Mouse (Mus musculus): ENCODE measurements around the gene Yy1.
"Not testable (repeated sequence)": the region's sequence is repeated elsewhere in the genome, so short reads cannot be mapped to it uniquely, and the experiment has no call there.

Yy1 gene

DNA sequence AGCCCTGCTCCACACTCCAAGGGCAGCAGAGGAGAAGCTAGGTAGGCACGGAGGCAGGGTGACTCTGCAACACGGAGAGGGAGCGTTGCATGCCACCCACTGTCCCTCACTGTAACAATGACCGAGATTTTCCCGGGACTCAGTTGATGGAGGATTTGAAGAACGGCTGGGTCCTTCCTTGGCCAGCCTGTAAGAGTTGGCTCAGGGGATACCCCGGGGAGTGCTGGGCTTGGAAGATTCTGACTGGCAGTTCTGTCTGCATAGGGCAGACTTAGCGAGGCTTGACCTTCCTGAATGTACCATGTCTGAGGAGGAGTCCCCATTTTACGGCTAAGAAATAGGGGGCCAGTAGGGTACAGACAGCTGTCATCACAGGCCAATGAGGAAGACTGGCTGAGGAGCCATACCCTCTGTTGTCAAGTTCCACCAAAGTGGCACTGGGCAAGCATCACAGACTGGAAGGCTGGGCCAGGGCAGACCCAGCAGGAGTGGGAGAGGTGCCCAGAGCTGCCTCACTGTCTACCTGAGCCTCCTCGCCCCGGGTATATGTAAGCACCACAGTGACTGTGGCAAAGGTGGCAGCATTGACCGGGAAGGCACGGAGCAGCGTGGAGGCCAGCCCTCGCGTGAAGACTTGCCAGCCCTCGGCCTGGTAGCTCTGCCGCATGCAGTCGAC lies 33.6 kb downstream of the Yy1 start:
- no peak for DNase-seq (ENCODE audit: low spot score)

DNA sequence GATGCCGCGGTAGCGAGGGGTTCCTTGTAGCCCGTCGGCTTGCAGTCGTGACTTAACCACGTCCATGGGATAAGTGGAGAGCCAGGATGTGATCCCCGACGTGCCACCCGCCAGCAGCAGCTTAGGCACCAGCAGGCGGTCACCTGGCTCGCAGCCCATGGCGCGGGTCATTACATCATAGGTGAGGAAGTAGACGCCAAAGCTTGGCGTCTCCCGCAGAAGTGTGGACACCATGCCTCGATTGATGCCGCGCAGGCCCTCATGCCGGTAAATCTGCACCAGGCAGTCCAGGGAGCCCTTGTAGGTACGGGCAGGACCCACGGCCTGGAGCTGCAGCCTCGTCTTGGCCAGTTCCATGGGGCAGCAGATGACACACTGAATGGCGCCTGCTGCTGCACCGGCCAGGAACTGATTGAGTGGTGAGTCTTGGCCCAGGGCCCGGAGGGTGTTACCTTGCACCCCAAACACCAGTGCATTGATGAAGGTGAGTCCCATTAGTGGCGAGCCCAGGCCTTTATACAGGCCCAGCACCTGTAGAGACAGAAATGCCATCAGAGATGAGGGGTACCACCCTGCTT lies 34.3 kb downstream of the Yy1 start:
- no peak for DNase-seq (ENCODE audit: low spot score)

DNA sequence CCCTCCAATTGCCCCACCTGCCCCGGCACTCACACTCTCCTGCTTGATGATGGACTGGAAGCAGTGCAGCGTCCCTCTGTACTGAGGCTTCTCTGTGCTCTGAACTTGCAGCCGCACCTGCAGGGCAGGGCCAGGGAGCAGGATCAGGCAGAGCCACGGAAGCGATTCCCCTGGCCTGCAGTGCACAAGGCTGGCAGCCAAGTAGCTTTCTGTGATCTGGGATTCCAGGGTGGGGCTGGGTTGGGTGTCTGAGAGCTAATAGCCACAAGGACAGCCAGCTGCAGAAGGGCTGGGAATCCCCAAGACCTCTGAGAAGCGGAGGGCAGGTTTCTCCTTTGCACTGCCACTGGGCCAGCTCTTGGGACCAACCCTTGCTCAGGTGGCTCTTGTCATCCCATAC lies 34.9 kb downstream of the Yy1 start:
- no peak for DNase-seq (ENCODE audit: low spot score)

DNA sequence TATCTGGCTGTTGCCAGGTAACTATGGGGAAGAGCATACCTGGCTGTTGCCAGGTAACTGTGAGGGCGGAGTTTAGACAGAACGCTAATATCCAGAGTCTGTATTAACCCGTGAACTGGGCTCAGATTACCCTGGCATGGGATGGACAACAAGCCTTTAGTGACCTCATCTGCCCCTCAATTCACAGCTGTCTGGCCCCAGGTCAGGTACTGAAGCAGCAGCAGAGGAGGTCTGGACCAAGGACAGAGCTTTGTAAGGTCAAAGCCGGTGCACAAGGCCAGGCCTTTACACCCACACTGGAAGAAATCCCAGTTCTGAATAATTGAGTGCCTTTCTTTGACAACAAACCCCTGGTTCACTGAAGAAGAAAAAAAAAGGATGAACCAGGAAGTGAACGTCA lies 36.9 kb downstream of the Yy1 start:
- no peak for DNase-seq (ENCODE audit: low spot score)

DNA sequence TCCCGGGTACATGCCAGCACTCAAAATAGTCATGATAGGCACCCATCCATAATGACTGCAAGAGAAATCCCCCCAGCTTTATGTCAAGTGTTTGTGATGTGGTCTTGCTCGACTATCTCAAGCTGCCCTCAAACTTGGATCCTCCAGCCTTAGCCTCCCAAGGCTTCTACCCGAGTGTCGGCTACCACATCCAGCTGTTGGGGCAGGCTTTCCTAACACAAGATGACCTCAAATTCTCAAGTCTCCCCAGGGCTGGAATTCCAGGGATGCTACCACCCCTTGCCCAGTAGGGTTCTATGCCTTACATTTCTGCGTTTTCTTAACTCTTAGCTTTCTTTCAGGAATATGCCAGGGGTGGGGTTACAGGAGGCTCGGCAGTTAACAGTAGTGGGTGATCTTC lies 37.6 kb downstream of the Yy1 start:
- no peak for DNase-seq (ENCODE audit: low spot score)

DNA sequence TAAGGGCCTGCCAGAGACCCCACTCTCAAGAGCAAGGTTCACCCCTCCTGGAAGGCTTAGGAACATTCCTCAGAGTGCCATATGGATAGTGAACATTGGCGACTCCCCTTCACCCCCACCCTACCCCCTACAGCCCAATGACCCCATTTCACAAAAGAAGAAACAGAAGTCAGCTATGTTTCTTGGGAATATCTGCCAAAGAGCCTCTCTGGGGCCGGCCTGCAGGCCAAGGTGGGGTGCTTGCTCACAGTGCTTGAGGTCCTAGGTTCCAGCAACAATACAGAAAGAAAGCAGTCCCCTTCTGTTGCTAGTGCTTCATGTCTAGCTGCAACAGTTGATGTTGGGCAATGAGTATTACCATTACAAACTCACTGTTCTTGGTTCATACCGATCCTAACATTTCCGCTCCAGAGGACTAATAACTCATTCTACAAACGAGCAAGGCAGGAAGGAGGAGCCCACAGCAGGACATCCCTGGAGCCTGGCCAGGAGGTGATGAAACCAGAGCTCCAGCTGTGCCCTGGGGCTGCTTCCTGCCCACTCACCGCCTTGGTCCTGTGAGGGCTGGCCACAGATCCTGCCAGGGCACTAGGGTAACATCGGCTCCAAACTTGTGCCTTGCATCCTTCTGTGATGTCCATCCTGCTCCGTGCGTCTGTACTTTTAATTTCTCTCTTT lies 39.3 kb downstream of the Yy1 start:
- no peak for DNase-seq (ENCODE audit: low spot score)

DNA sequence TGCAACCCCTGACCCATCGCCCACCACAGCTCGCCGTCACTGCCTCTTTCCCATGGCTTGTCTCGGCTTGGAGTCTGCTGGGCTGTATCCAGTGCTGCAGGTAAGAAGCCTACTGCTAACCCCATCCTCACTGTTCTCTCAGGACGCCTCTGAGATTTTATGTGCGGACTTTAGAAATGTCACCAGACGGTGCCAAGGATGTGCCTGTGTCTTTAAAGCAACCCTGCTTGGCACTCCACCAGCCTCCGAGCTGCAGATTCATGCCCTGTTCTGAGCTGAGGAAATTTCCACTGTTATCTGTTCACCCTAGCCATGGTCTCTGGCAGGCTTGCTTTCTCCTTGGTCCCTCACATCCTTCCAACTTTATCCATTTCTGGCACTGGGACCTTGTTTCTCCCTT lies 40.1 kb downstream of the Yy1 start:
- DNase-seq (ENCODE audit: low spot score), result no peak

DNA sequence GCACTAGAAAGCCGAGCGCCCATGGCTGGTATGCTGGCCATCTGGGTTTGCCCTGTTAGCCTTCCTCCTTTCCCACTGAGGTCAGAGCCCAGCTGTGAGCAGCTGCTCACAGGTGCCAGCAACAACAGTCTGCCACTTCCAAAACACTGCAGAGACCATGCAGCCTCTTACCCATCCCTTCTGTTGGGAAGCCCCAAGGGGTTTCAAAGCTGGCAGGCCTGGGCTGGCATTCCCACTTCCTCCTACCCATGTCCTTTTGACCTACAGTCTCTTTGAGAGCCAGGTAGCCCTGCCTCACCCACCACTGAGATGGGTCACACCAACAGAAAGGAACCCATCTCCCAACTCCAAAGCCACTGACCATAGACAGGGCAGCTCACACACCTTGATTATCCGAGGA lies 40.6 kb downstream of the Yy1 start:
- DNase-seq (ENCODE audit: low spot score), result no peak

DNA sequence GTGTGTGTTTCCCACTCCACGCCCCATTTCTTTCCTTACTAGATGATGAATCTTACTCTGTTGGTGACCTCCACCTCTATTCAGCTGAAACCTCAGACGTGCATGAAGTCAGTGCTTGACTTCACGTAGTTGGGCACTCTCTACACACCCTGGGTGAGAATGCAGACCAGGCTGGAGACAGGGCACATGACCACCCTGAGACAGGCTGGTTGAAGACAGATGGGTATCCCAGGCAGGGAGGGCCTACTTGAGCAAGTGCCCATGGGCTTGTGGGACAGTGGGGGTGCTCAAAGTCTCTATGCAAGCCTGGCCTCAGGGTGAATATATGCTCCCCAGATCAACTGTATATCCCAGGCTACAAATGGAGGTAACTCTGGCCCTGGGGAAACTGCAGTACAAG lies 41.6 kb downstream of the Yy1 start:
- no peak for DNase-seq (ENCODE audit: low spot score)

DNA sequence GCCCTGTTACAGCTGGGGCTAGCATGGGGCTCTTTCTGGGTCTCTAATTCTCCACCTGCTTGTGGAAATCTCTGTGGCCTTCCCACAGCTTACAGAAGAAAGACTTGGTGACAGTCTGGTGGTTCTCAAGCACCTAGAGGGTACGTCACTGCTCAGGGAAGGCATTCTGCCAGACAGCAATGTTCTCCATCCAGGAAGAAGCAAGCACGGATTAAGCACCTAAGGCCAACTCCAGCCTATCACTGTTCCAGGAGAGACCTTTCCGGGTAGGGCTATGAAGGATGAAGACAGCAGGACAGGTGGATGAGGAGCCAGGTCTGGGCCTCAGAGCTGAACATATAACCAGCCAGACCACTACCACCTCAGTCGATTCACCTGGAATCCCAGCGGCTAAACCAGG lies 42.0 kb downstream of the Yy1 start:
- DNase-seq (ENCODE audit: low spot score), result no peak

DNA sequence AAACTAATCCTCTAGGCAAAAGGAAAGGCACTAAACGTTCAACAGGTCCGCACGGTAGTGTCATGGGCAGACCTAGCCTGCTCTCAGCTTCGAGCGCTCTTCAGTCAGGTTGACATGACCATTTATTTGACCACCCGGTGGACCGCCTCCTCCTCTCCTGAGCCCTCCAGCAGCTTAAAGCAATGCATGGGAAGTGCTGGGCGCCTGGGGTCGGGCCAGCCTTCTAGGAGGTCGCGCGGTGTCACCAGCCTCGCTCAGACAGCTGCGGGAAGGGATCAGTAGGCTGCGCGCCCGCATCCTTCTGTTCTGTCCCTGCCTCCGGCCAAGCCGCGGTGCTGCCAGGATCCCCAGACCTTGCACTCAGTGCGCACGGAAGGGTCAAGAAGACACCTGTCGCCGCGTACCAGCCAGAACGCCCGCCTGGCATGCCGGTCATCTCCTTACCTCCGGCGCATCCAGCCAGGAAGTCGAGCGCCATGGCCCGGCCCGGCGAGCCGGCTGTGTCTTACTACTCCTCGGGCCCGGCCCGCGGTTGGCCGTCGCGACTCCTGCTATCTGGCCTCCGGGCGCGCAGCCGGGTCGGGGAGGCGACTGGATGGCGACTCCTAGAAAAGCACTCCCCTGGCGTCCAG lies 42.6 kb downstream of the Yy1 start:
- DNase-seq (ENCODE audit: low spot score), result no peak

DNA sequence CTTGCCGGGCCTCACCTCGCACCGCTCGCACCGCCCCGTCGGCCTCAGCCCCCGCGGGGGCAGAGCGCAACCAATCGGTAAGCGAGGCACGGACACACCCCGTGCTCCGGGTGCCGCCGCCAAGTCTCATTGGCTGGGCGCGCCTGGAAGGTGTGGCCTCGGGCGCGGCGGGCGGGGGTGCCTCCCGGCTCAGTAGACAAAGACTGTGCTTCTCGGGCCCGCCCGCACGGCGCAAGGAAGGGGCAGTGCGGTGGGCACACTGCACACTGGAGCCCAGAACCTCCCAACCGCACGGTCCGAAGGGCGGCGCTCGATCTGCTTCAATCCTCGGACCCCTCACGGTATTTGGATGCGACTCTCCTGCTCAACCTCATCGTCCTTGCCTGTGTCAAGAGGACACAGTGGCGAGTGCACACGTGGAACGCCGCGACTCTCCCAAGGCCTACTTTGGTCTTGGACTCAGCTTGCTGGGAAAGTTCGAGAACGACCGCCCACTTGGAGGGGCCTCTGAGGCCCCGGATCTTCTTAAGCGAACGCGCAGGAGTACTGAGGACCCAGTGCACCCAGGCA lies 43.2 kb downstream of the Yy1 start, which contains the start of the genes Slc25a29 and Slc25a47:
Gene Slc25a29 (minus strand): TSS at position 44 of the 570 bp plus-strand sequence.
Gene Slc25a47 (plus strand): TSS at position 207 of the 570 bp plus-strand sequence.
- peak; percentile 90 for DNase-seq (ENCODE audit: low spot score)

DNA sequence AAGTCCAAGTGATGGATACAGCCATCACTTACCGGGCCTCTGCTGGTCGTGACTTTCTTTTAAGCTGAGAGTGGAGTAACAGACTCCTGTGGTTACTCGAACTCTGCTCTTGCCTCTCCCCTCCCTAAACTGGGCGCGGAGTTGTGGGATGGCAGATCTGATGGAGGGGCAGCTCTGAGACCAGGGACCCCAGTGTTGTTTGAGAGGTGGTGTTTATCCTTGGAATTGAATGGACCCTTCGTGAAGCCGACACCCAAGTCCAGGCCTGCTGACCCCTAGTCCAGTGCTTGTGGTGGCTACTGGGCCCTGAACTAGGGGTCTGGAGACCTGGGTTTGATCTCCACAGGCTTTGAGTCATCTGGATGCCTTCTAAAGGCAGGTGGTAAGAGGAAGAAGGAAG lies 43.9 kb downstream of the Yy1 start:
- DNase-seq (ENCODE audit: low spot score), result no peak

DNA sequence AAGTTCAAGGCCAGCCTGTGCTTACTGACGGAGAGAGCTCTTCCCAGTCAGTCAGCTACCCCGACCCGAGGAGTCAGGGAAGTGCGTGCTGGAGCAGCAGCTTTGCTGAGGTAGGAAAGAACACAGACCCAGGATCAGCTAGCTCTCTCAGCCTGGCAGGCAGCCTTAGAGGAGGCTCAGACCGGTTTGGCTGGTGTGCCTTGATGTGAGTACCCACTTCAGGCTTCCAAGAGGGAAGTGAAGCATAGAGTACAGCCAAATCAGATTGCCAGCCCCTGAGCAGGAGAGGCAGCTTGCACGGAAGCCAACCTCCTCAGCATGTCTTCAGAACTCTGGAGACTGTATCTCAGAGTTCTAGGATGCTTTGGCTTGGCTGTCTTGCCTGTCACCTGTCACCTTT lies 48.4 kb downstream of the Yy1 start:
- DNase-seq (ENCODE audit: low spot score), result no peak

DNA sequence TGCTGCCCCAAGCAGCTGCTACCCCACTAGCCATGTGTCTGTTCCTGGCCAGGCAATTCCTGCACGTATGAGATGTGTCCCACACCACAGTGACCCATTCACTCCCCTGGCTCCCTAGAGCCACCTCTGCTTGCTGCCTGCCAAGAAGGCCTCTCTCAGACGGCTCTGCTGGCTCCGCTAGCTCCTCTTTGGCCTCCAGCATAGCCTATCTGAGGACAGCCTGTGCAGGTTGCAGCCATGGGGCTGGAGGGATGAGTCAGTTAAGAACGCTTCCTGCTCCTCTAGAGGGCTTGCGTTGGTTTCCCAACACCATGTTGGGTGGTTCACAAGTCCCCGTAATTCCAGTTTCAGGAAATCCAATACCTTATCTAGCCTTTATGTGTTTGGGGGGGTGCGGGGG lies 49.9 kb downstream of the Yy1 start:
- DNase-seq (ENCODE audit: low spot score), result no peak

DNA sequence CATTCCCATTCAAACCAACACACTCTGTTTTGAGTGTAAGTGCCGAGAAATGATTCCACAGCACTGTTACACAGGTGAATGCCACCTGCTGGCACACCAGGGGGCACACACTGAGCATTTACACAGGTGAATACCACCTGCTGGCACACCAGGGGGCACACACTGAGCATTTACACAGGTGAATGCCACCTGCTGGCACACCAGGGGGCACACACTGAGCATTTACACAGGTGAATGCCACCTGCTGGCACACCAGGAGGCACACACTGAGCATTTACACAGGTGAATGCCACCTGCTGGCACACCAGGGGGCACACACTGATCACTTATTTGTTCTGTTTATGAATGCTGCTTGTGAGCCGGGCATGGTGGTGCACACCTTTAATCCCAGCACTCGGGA lies 55.3 kb downstream of the Yy1 start:
- not testable (repeated sequence) for DNase-seq (ENCODE audit: low spot score)

DNA sequence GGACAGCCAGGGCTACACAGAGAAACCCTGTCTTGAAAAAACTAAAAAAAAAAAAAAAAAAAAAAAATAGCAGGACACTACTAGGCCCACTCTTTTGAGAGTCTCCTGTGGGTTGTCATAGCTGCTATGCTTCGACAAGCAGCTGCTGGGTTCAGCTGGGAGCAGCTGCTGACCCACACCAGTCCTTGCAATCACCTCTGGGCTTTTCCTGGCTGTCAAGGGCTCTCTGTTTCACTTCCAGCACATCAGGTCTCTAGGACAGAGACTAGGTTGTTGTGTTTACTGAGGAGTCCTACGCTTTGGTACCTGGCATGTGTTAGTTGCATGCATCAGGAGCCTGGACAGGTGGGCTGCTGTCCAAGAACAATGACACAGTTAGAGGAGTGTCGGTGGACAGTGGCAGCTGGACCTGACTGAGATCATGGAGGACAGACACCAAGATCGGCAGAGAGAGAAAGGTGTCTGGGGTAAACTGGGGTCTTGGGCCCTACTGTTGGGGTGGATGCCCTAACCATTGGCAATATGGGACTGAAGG lies 56.8 kb downstream of the Yy1 start:
- DNase-seq (ENCODE audit: low spot score), result no peak

DNA sequence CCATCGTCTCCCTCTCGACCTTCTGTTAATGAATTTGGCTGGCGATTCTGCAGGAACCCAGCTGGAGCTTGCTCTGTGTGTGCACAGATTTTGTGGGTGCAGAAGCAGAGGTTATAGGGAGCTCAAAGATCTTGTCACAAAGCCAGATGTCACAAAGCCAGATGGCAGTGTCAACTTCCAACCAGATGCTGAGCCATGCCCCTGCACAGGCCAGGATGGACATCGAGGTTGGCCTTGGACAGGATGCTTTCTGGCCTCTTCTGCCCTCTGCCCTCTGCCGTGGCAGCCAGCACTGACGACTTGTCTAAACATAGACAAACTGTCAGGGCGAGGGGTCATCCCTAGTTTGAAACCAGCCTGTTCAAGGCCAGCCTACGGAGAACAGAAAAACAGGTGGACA lies 57.4 kb downstream of the Yy1 start:
- no peak for DNase-seq (ENCODE audit: low spot score)

DNA sequence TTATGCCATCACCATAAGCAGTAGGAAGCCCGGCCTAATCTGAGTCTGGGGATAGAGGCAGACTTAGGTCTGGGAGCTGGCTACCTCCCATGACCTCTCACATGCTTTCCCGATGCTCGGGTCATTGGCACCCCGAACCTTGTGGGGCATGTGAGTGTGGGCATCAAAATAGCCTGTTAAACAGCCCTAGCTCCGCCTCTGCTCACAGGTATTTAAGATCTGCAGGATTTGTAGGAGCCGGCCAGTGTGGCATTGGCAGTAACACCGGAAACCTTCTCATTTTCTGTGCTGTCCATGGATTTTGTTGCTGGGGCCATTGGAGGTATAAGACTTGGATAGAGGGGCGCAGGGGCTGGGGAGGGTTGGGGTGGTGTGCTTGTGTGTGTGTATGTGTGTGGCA lies 58.1 kb downstream of the Yy1 start:
- DNase-seq (ENCODE audit: low spot score), result no peak

DNA sequence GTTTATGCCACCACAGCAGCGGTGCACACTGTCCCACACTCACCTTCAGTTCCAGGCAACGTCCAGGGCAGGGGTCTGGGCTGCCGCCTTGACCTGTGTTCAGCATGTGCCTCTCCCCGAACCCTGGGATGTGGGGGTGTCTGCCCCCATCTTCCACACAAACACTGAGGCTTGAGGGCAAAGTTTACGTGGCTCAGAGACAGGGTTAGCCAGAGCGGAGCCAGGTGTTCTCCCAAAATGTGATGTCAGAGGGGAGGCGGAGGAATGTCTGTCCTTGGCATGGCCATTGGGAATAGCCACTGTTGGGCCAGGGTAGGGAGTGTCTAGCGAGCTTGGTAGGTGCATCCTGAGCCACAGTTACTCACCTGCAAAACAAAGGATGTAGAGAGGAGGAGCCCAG lies 60.0 kb downstream of the Yy1 start:
- no peak for DNase-seq (ENCODE audit: low spot score)

DNA sequence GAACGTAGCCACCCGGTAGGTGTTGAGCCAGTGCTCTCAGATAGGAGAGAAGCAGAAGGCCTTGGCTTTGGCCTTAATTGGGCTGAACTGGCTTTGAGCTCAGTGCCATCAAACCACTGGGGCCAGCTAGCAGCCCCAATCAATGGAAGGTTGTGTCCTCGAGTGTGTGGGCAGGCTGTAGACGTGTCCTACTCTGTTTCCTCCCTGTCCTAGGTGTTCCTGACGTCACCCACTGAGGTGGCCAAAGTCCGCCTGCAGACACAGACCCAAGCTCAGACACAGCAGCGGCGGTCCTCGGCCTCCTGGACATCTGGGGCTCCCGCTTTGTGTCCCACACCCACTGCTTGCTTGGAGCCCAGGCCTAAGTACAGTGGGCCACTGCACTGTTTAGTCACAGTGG lies 62.3 kb downstream of the Yy1 start:
- DNase-seq (ENCODE audit: low spot score), result no peak

DNA sequence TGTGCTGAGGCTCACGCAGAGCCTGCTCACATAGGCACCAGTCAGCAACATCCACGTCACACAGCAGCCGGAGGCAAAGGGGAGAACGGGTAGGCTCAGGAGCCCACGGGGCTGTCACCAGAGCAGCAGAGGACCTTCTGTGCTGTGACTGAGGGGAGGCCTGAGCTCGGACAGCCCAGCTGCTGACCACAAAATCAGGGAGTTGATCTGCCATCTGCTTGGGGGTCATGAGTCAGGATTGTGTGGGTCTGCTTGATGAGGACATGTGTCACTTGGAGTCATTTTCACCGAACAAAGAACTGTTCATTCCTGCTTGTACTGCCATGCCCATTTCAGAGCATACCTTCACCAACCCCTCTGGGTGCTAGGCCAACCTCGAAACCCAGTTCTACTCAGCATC lies 63.4 kb downstream of the Yy1 start:
- DNase-seq (ENCODE audit: low spot score), result no peak

DNA sequence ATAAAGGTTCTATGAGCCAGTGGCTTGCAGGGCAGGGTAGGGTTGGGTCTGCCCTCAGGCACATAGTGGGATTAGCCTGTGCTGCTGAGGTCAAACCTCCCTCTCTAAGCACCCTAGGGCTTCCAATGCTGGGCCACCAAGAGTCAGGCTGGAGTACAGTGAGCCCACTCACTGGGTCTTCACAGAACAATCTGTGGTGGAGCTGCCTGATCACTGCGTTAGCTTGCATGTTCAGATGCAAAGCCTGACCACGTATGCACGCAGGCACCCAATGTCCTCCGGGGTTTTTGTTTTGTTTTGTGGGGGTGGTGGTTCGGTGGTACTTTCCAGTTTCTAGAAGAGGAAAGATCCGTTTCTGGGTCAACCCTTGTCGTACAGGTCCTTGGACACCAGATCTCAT lies 64.3 kb downstream of the Yy1 start:
- DNase-seq (ENCODE audit: low spot score), result no peak

Data from spleen, adult 12 weeks (tissue).